Mouse (Mus musculus): Measurements from ENCODE around the gene Hoxa4.

DNA sequence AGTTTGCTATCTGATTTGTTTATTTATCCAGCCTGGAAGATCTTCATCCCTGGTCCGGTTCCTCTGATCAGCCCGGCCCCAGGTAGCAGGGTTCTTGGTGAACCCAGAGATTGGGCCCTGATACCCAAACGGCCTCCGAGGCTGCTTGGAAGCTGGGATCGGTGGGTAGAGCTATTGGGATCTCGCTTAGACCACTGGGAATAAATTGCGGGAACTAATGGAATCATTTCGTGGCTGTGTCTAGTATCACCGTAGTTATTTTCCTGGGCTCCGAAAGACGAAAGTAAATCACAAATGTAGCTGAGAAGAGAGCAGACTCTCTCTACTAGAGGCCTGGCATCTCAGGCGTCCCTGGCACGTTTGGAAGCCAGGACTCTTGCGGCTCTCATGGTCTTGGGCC, 13.7 kb upstream of the Hoxa4 start:
- TF ChIP-seq BHLHE40 (IDR thresholded peaks at IDR 0.05; ENCODE audit: low read depth, low read length) (no peak), POLR2A (IDR thresholded peaks at IDR 0.05; ENCODE audit: low read depth, low read length) (no peak)

All from CH12.LX (cell line).